Comparison of ENCODE assay signal across 16 mouse cellular contexts in genomic region chr6:97430519-97430918, GRCm38 (mm10).
A peak's percentile ranks its signal among the peaks of the same experiment; 100 is the strongest.
DNase-seq lines count a peak whose midpoint lies in the region; ATAC-seq lines count a peak whose summit lies in the region.
"Had no signal": no experiment of that assay in that cellular context is flagged by ENCODE, and none has a peak within 500 bp of the region (broad histone marks: within the 10 kb centered on the region; RNA-seq: fewer than 3 reads in every experiment).

No protein-coding gene starts in this region.

- ATAC-seq in heart, embryonic 13.5 days (ENCODE audit: extremely low read depth, insufficient number of reproducible peaks, low FRiP score, low TSS enrichment), result no peak
- peak; percentile 29; the same call in 1 of the 2 replicates for ATAC-seq in kidney, embryonic 15.5 days (replicated peaks; ENCODE audit: low FRiP score)
- ATAC-seq in megakaryocyte, adult 5-6 weeks (ENCODE audit: poor library complexity, severe bottlenecking), result no peak
- ATAC-seq in neural tube, embryonic 15.5 days (ENCODE audit: low FRiP score), result no peak
- ATAC-seq: midbrain, embryonic 13.5 days had no signal

- peaks cover 17% of the 10 kb centered on the region for H3K4me1 ChIP-seq in heart, embryonic 13.5 days
- H3K4me1 ChIP-seq in kidney, embryonic 15.5 days, result peaks cover 7% of the 10 kb centered on the region; the same call in 1 of the 2 replicates
- peaks cover 42% of the 10 kb centered on the region for H3K4me1 ChIP-seq in megakaryocyte, embryonic 14.5 days
- H3K4me1 ChIP-seq in neural tube, embryonic 15.5 days, result no peaks in the 10 kb centered on the region
- H3K4me1 ChIP-seq: neural tube, embryonic 12.5 days had no signal

- H3K27me3 ChIP-seq in heart, embryonic 13.5 days (replicated peaks), result no peaks in the 10 kb centered on the region
- H3K27me3 ChIP-seq in kidney, embryonic 15.5 days, result no peaks in the 10 kb centered on the region
- no peaks in the 10 kb centered on the region for H3K27me3 ChIP-seq in megakaryocyte, embryonic 14.5 days (replicated peaks)
- H3K27me3 ChIP-seq in neural tube, embryonic 15.5 days (replicated peaks), result no peaks in the 10 kb centered on the region
- H3K27me3 ChIP-seq: lung, embryonic 15.5 days; midbrain, embryonic 13.5 days; neural tube, embryonic 12.5 days had no signal

- H3K36me3 ChIP-seq in heart, embryonic 13.5 days, result no peaks in the 10 kb centered on the region
- H3K36me3 ChIP-seq in kidney, embryonic 15.5 days, result no peaks in the 10 kb centered on the region
- H3K36me3 ChIP-seq in megakaryocyte, embryonic 14.5 days (replicated peaks; ENCODE audit: low read length), result no peaks in the 10 kb centered on the region
- H3K36me3 ChIP-seq in neural tube, embryonic 15.5 days, result no peaks in the 10 kb centered on the region
- H3K36me3 ChIP-seq: embryonic facial prominence, embryonic 10.5 days; lung, embryonic 15.5 days; midbrain, embryonic 13.5 days; neural tube, embryonic 12.5 days had no signal

- H3K27ac ChIP-seq in heart, embryonic 13.5 days (replicated peaks), result peak overlapping the region; percentile 39; the same call in 1 of the 2 replicates
- H3K27ac ChIP-seq in kidney, embryonic 15.5 days, result peak overlapping the region; percentile 72
- H3K27ac ChIP-seq in neural tube, embryonic 15.5 days (replicated peaks), result no peak overlapping the region
- H3K27ac ChIP-seq: embryonic facial prominence, embryonic 10.5 days; hindbrain, embryonic 14.5 days; lung, embryonic 15.5 days; midbrain, embryonic 13.5 days; neural tube, embryonic 12.5 days; stomach, postnatal 0 days had no signal

- 0 out of 2 replicates have a peak overlapping the region, but pooled peaks have one; percentile 7 for H3K4me2 ChIP-seq in heart, embryonic 13.5 days
- H3K4me2 ChIP-seq in kidney, embryonic 15.5 days, result no peak overlapping the region
- H3K4me2 ChIP-seq in neural tube, embryonic 15.5 days, result no peak overlapping the region
- H3K4me2 ChIP-seq: hindbrain, embryonic 14.5 days; lung, embryonic 15.5 days; midbrain, embryonic 13.5 days; neural tube, embryonic 12.5 days had no signal

- no peaks in the 10 kb centered on the region for H3K9me3 ChIP-seq in heart, embryonic 13.5 days
- H3K9me3 ChIP-seq in kidney, embryonic 15.5 days (replicated peaks), result no peaks in the 10 kb centered on the region
- no peaks in the 10 kb centered on the region for H3K9me3 ChIP-seq in megakaryocyte, embryonic 14.5 days
- no peaks in the 10 kb centered on the region for H3K9me3 ChIP-seq in neural tube, embryonic 15.5 days (replicated peaks)
- H3K9me3 ChIP-seq: embryonic facial prominence, embryonic 10.5 days; lung, embryonic 15.5 days; midbrain, embryonic 13.5 days; neural tube, embryonic 12.5 days had no signal

- no peak overlapping the region for H3K4me3 ChIP-seq in heart, embryonic 13.5 days
- H3K4me3 ChIP-seq in kidney, embryonic 15.5 days (replicated peaks), result no peak overlapping the region
- peak overlapping the region; percentile 74 for H3K4me3 ChIP-seq in megakaryocyte, embryonic 14.5 days (replicated peaks)
- H3K4me3 ChIP-seq in neural tube, embryonic 15.5 days (replicated peaks), result no peak overlapping the region
- H3K4me3 ChIP-seq: embryonic facial prominence, embryonic 10.5 days; lung, embryonic 15.5 days; midbrain, embryonic 13.5 days; neural tube, embryonic 12.5 days had no signal

- WGBS in heart, embryonic 13.5 days, result 35% methylated on average over 6 of the region's 6 CpGs
- WGBS in kidney, embryonic 15.5 days, result 69% methylated on average over 6 of the region's 6 CpGs
- WGBS in neural tube, embryonic 15.5 days, result 69% methylated on average over 6 of the region's 6 CpGs

- H3K9ac ChIP-seq in heart, embryonic 13.5 days, result no peak overlapping the region
- no peak overlapping the region for H3K9ac ChIP-seq in kidney, embryonic 15.5 days
- H3K9ac ChIP-seq in neural tube, embryonic 15.5 days (replicated peaks), result no peak overlapping the region
- H3K9ac ChIP-seq: hindbrain, embryonic 14.5 days; lung, embryonic 15.5 days; midbrain, embryonic 13.5 days; neural tube, embryonic 12.5 days had no signal

- intact Hi-C loops in heart, postnatal 14 days (cut with DNase I), result no loop called here

- no peak for DNase-seq in heart, postnatal 14 days
- DNase-seq in kidney, postnatal 10 days, result no peak
- DNase-seq: cerebellum, adult 8-10 months; layer of hippocampus, postnatal 36 days; right cerebral cortex, adult 18-20 months had no signal
